Mouse (Mus musculus) G1E (cell line): ENCODE measurements at regions not wholly inside any gene's neighbourhood (a gene's known extent, or its start where the extent isn't known, plus 50 kb on each side); places are given as distances from the start of the nearest gene placed in this dataset.

ENCODE experiments used
- CTCF ChIP-seq: IDR thresholded peaks from 2 replicates; pipeline ENCODE4 v1.5.1; 2012; ENCODE audit warnings: low read depth, low read length, inconsistent platforms, mixed read lengths
- GATA1 ChIP-seq: IDR thresholded peaks from 2 replicates; pipeline ENCODE4 v1.6.1; 2012; ENCODE audit warnings: borderline replicate concordance, low read length, inconsistent platforms, mixed read lengths
- TAL1 ChIP-seq: conservative IDR thresholded peaks from 2 replicates; pipeline ENCODE4 v1.6.1; 2012; ENCODE audit warnings: low read depth, low read length, inconsistent platforms, mixed read lengths

DNA sequence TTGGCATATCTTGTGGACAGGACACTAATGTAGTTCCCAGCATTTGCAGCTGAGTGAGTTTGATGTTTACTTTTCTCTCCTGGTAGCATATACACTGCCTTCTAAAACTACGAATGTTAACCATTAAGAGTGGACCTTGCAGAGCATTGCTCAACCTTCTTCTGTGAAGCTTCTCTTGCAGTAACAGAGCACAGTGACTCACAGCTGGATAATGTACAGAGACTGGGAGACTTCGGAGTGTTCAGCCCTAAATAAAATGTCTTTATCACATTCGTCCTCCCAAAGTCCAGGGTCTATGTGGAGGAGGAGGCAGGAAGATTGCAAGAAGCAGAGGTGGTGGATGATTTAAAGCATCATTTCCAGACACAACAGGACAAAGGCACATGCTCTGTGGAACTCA, 407.6 kb upstream of the Dab2 start:
- no peak for TF ChIP-seq CTCF
- TF ChIP-seq GATA1 = no peak
- no peak for TF ChIP-seq TAL1
